Mouse (Mus musculus) megakaryocyte, embryonic 14.5 days (primary cell): ENCODE measurements around the gene Ctdspl.

Source experiments
- FLI1 ChIP-seq: IDR thresholded peaks from 2 replicates; pipeline ENCODE4 v1.6.1; 2012; ENCODE audit warnings: low read length, inconsistent platforms, mixed read lengths
- GATA1 ChIP-seq: IDR thresholded peaks from 3 replicates; pipeline ENCODE4 v1.6.1; 2012; ENCODE audit warnings: mixed read lengths, low read length, inconsistent platforms, borderline replicate concordance

DNA sequence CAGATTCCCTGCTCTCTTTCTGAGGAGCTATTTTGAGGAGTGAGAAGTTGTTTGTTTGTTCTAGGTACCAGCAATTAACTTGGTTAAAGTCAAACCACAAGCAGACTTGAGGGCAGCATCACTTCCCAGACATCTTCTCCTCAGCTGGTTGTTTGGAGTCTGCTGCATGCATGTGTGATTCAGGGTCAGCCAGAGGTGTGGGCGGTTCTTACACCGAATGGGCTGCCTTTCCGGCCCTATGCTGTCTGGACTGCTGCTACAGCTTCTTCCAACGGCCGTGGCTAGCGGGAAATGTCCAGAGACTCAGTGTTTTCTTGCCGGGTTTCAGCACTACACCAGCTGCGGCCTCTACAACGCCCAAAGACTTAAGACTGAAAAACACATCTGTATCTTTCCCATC lies 36.9 kb downstream of the Ctdspl start:
- TF ChIP-seq GATA1: no peak
- TF ChIP-seq FLI1: no peak
